Mouse (Mus musculus): ENCODE measurements at regions not wholly inside any gene's neighbourhood (a gene's known extent, or its start where the extent isn't known, plus 50 kb on each side); places are given as distances from the start of the nearest gene placed in this dataset.
A peak's percentile ranks its signal among the peaks of the same experiment; 100 is the strongest.

GRCm38 (mm10) chr6:31221490-31221889, 177.0 kb upstream of the Mkln1 start:
- no peak for DNase-seq

- no peak for DNase-seq
Observed at GRCm38 (mm10) chr6:31222024-31222579, 176.4 kb upstream of the Mkln1 start.

- no peak for DNase-seq
Observed at GRCm38 (mm10) chr6:31227406-31227805, 171.1 kb upstream of the Mkln1 start.

GRCm38 (mm10) chr6:31228061-31228460, 170.5 kb upstream of the Mkln1 start:
- no peak for DNase-seq

- no peak for DNase-seq
Observed at GRCm38 (mm10) chr6:31231821-31232220, 166.7 kb upstream of the Mkln1 start.

- no peak for DNase-seq
Observed at GRCm38 (mm10) chr6:31233252-31233993, 165.1 kb upstream of the Mkln1 start.

GRCm38 (mm10) chr6:31240051-31240450, 158.5 kb upstream of the Mkln1 start:
- no peak for DNase-seq

- DNase-seq: no peak
Observed at GRCm38 (mm10) chr6:31250526-31250925, 148.0 kb upstream of the Mkln1 start.

- no peak for DNase-seq
Observed at GRCm38 (mm10) chr6:31253251-31253935, 145.1 kb upstream of the Mkln1 start.

GRCm38 (mm10) chr6:31260645-31261345, 137.7 kb upstream of the Mkln1 start:
- no peak for DNase-seq

- DNase-seq: no peak
Observed at GRCm38 (mm10) chr6:31261797-31262540, 136.6 kb upstream of the Mkln1 start.

- DNase-seq: no peak
Observed at GRCm38 (mm10) chr6:31262651-31263050, 135.9 kb upstream of the Mkln1 start.

- DNase-seq: no peak
Observed at GRCm38 (mm10) chr6:31263821-31264220, 134.7 kb upstream of the Mkln1 start.

GRCm38 (mm10) chr6:31266441-31267040, 132.0 kb upstream of the Mkln1 start:
- no peak for DNase-seq

GRCm38 (mm10) chr6:31268057-31268456, 130.5 kb upstream of the Mkln1 start:
- DNase-seq: no peak

- no peak for DNase-seq
Observed at GRCm38 (mm10) chr6:31273816-31274215, 124.7 kb upstream of the Mkln1 start.

- DNase-seq: no peak
Observed at GRCm38 (mm10) chr6:31274236-31274635, 124.3 kb upstream of the Mkln1 start.

GRCm38 (mm10) chr6:31277792-31278191, 120.7 kb upstream of the Mkln1 start:
- no peak for DNase-seq

GRCm38 (mm10) chr6:31283973-31284372, 114.6 kb upstream of the Mkln1 start:
- DNase-seq: no peak

- DNase-seq: no peak
Observed at GRCm38 (mm10) chr6:31284390-31284789, 114.1 kb upstream of the Mkln1 start.

GRCm38 (mm10) chr6:31285064-31285463, 113.5 kb upstream of the Mkln1 start:
- peak; percentile 30 for DNase-seq

GRCm38 (mm10) chr6:31285981-31286737, 112.4 kb upstream of the Mkln1 start:
- DNase-seq: no peak
